Mouse (Mus musculus): ENCODE measurements around the gene Tardbp. TPM values are rescaled to one million over a fixed set of nuclear protein-coding genes. Genes with fewer than 3 reads are reported as not detected.

The Tardbp gene
- polyA plus RNA-seq, 1 experiment = 797 TPM

DNA sequence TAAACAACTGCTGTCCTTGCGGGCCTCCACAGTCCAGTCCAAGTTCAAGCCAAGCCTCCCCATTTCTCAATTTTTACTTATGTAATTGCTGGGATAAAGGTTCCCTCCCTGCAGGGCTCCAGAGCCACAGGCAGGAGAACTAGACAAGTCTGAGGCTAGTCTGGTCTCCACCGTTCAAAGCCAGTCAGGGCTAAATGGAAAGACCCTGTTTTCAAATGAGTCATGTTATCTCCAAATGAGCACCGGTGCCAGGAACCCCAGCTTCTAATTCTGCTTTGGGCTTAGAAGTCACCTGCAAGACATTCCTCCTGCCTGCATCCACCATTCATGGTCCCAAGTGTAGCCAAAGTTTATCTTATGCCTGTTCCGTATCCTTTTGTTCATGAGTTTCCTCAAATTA, 24.9 kb downstream of the Tardbp start:
- TF ChIP-seq EP300 (IDR thresholded peaks at IDR 0.05; ENCODE audit: insufficient read depth, low read depth, low read length) = 0 out of 2 replicates have a peak, but pooled peaks have one; percentile 3
- no peak for TF ChIP-seq CTCF (IDR thresholded peaks at IDR 0.05; ENCODE audit: low read depth, low read length)
- TF ChIP-seq POLR2A (IDR thresholded peaks at IDR 0.05; ENCODE audit: insufficient read depth, low read length) = no peak
- Histone ChIP-seq H3K9me3 (replicated peaks; ENCODE audit: control insufficient read depth, insufficient read depth, low read length, poor library complexity, severe bottlenecking) (no peaks in the 10 kb centered on the region), H3K27ac (ENCODE audit: insufficient read depth, low read length) (peak overlapping the region; percentile 73), H3K9ac (ENCODE audit: low read depth, poor library complexity, severe bottlenecking) (peak overlapping the region; percentile 15; the same call in 1 of the 2 replicates), H3K36me3 (ENCODE audit: control insufficient read depth, insufficient read depth, low read length, poor library complexity, severe bottlenecking) (peaks cover 3% of the 10 kb centered on the region; the same call in 1 of the 2 replicates), H3K4me1 (ENCODE audit: control insufficient read depth, insufficient read depth, low read length) (peaks cover 17% of the 10 kb centered on the region), H3K4me3 (ENCODE audit: low read depth, low read length) (no peak overlapping the region), H3K27me3 (ENCODE audit: control insufficient read depth, insufficient read depth, low read length, poor library complexity, severe bottlenecking) (no peaks in the 10 kb centered on the region)

DNA sequence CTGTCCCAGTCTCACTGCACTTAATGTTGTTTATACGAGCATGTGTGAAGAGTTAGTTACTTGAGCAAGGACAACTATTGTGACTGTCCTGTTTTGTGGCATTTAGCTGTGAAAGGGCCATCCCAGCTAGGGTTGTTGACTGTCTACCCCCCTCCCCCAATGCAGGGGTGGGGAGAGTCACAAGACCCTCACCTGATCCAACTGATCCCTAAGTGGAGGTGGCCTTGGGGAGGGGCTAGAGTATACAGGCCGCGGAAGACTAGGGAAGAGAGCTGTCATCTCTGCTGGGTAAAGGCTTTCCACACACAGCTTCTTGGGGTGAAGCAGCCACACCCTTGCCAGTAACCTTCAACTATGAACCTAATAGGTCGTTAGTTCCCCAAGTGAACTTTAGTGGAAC, 26.5 kb downstream of the Tardbp start:
- Histone ChIP-seq H3K27me3 (ENCODE audit: control insufficient read depth, insufficient read depth, low read length, poor library complexity, severe bottlenecking) (no peaks in the 10 kb centered on the region), H3K9me3 (replicated peaks; ENCODE audit: control insufficient read depth, insufficient read depth, low read length, poor library complexity, severe bottlenecking) (no peaks in the 10 kb centered on the region), H3K9ac (ENCODE audit: low read depth, poor library complexity, severe bottlenecking) (no peak overlapping the region), H3K36me3 (ENCODE audit: control insufficient read depth, insufficient read depth, low read length, poor library complexity, severe bottlenecking) (peaks cover 16% of the 10 kb centered on the region), H3K27ac (ENCODE audit: insufficient read depth, low read length) (peak overlapping the region; percentile 42), H3K4me3 (ENCODE audit: low read depth, low read length) (no peak overlapping the region), H3K4me1 (ENCODE audit: control insufficient read depth, insufficient read depth, low read length) (peaks cover 17% of the 10 kb centered on the region)
- TF ChIP-seq CTCF (IDR thresholded peaks at IDR 0.05; ENCODE audit: low read depth, low read length) (no peak), EP300 (IDR thresholded peaks at IDR 0.05; ENCODE audit: insufficient read depth, low read depth, low read length) (peak; percentile 96)

DNA sequence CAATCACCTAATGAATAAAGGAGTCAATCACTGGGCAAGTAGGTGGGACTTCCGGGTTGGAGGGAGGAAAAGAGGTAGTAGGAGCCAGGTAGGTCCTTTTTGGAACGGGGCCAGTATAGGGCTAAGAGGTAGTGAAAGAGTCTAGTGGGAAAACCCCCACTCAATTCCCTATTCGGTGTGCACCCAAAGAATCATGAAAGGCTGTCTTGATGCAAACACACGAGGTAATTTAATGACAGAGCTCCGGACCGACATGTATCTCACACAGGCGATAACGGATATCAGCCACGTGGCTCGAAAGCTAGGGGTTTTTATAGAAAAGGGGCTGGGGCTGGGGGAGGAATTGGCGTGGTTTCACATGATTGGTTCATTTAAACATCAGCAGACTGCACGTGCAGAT, 28.0 kb downstream of the Tardbp start:
- Histone ChIP-seq H3K36me3 (ENCODE audit: control insufficient read depth, insufficient read depth, low read length, poor library complexity, severe bottlenecking) (peaks cover 31% of the 10 kb centered on the region), H3K9ac (ENCODE audit: low read depth, poor library complexity, severe bottlenecking) (no peak overlapping the region), H3K4me1 (ENCODE audit: control insufficient read depth, insufficient read depth, low read length) (peaks cover 14% of the 10 kb centered on the region), H3K27me3 (ENCODE audit: control insufficient read depth, insufficient read depth, low read length, poor library complexity, severe bottlenecking) (no peaks in the 10 kb centered on the region), H3K4me3 (ENCODE audit: low read depth, low read length) (no peak overlapping the region), H3K27ac (ENCODE audit: insufficient read depth, low read length) (0 out of 2 replicates have a peak overlapping the region, but pooled peaks have one; percentile 8), H3K9me3 (replicated peaks; ENCODE audit: control insufficient read depth, insufficient read depth, low read length, poor library complexity, severe bottlenecking) (no peaks in the 10 kb centered on the region)
- TF ChIP-seq EP300 (IDR thresholded peaks at IDR 0.05; ENCODE audit: insufficient read depth, low read depth, low read length) = no peak

DNA sequence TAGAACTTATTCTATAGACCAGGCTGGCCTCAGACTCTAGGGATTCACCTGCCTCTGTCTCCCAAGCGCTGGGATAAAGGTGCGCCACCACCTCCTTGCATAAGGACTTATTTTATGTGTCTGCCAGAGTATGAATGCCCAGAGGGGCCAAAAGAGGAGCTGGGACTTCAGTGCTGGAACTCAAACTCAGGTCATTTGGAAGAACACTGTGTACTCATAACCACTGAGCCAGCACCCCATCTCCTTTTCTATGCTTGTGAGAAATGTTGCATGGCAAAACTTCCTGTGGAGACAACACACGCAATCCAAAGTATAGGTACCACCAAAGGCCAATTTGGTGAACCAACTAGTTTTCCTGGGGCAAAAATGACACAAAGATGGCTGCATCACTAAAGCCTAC, 30.1 kb downstream of the Tardbp start:
- Histone ChIP-seq H3K9me3 (replicated peaks; ENCODE audit: control insufficient read depth, insufficient read depth, low read length, poor library complexity, severe bottlenecking) (no peaks in the 10 kb centered on the region), H3K27ac (ENCODE audit: insufficient read depth, low read length) (no peak overlapping the region)
- TF ChIP-seq POLR2A (IDR thresholded peaks at IDR 0.05; ENCODE audit: insufficient read depth, low read length) (no peak), CTCF (IDR thresholded peaks at IDR 0.05; ENCODE audit: low read depth, low read length) (no peak), EP300 (IDR thresholded peaks at IDR 0.05; ENCODE audit: insufficient read depth, low read depth, low read length) (no peak)

DNA sequence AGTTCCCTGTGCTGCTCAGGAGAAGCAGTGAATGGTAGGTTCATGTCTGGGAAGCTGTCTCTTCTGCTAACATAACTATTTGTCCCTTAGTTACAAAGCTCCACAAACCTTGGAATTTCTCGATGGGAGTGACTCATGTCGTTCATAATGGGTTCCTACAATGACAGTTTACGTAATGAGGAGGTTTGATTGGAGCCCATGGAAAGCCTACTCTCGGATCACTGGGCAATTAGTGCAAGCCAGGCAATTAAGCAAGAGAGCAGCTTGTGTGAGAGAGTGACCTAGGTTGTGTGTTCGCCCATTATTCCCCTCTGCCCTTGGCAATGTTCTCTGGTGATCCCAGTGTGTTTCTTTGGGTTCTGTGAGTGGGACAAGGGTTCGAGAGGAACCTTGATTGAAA, 30.9 kb downstream of the Tardbp start:
- TF ChIP-seq EP300 (IDR thresholded peaks at IDR 0.05; ENCODE audit: insufficient read depth, low read depth, low read length) (no peak), POLR2A (IDR thresholded peaks at IDR 0.05; ENCODE audit: insufficient read depth, low read length) (no peak), CTCF (IDR thresholded peaks at IDR 0.05; ENCODE audit: low read depth, low read length) (no peak)
- Histone ChIP-seq H3K9me3 (replicated peaks; ENCODE audit: control insufficient read depth, insufficient read depth, low read length, poor library complexity, severe bottlenecking) (no peaks in the 10 kb centered on the region), H3K27ac (ENCODE audit: insufficient read depth, low read length) (no peak overlapping the region), H3K36me3 (ENCODE audit: control insufficient read depth, insufficient read depth, low read length, poor library complexity, severe bottlenecking) (peaks cover 40% of the 10 kb centered on the region), H3K27me3 (ENCODE audit: control insufficient read depth, insufficient read depth, low read length, poor library complexity, severe bottlenecking) (no peaks in the 10 kb centered on the region), H3K9ac (ENCODE audit: low read depth, poor library complexity, severe bottlenecking) (no peak overlapping the region), H3K4me3 (ENCODE audit: low read depth, low read length) (no peak overlapping the region), H3K4me1 (ENCODE audit: control insufficient read depth, insufficient read depth, low read length) (peaks cover 5% of the 10 kb centered on the region)

More for the DNA sequence above, 30.1 kb downstream of the Tardbp start:
- no peak overlapping the region for H3K9ac ChIP-seq (ENCODE audit: low read depth, poor library complexity, severe bottlenecking)
- H3K36me3 ChIP-seq (ENCODE audit: control insufficient read depth, insufficient read depth, low read length, poor library complexity, severe bottlenecking) = peaks cover 40% of the 10 kb centered on the region
- peaks cover 6% of the 10 kb centered on the region for H3K4me1 ChIP-seq (ENCODE audit: control insufficient read depth, insufficient read depth, low read length)
- H3K4me3 ChIP-seq (ENCODE audit: low read depth, low read length) = no peak overlapping the region
- H3K27me3 ChIP-seq (ENCODE audit: control insufficient read depth, insufficient read depth, low read length, poor library complexity, severe bottlenecking) = no peaks in the 10 kb centered on the region

DNA sequence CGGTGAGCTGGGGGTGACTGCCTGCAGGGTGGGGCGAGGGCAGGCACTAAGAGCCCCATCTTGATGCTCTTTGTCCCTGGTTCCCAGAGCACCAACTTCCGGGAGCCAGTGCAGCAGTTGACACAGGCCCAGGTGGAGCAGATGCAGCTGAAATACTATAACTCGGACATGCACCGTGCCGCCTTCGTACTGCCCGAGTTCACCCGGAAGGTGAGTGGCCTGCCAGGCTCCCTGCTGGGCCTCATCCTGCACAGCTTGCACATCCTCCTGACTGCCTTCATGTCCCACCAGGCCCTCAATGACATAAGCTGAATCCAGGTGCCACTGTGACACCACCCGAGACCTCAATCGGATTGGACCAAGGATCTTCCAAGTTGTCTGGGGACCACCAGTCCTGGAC, 32.8 kb downstream of the Tardbp start:
- Histone ChIP-seq H3K4me1 (ENCODE audit: control insufficient read depth, insufficient read depth, low read length) (no peaks in the 10 kb centered on the region), H3K36me3 (ENCODE audit: control insufficient read depth, insufficient read depth, low read length, poor library complexity, severe bottlenecking) (peaks cover 40% of the 10 kb centered on the region), H3K27me3 (ENCODE audit: control insufficient read depth, insufficient read depth, low read length, poor library complexity, severe bottlenecking) (no peaks in the 10 kb centered on the region), H3K27ac (ENCODE audit: insufficient read depth, low read length) (no peak overlapping the region), H3K9ac (ENCODE audit: low read depth, poor library complexity, severe bottlenecking) (no peak overlapping the region), H3K4me3 (ENCODE audit: low read depth, low read length) (no peak overlapping the region), H3K9me3 (replicated peaks; ENCODE audit: control insufficient read depth, insufficient read depth, low read length, poor library complexity, severe bottlenecking) (no peaks in the 10 kb centered on the region)
- TF ChIP-seq EP300 (IDR thresholded peaks at IDR 0.05; ENCODE audit: insufficient read depth, low read depth, low read length) = no peak
- TF ChIP-seq POLR2A (IDR thresholded peaks at IDR 0.05; ENCODE audit: insufficient read depth, low read length) = no peak
- no peak for TF ChIP-seq CTCF (IDR thresholded peaks at IDR 0.05; ENCODE audit: low read depth, low read length)
